Comparison of ENCODE assay signal across 16 mouse cellular contexts in genomic region chr4:107977593-107977992, GRCm38 (mm10).
DNase-seq lines count a peak whose midpoint lies in the region.
"Had no signal": no experiment of that assay in that cellular context is flagged by ENCODE, and none has a peak within 500 bp of the region (broad histone marks: within the 10 kb centered on the region; RNA-seq: fewer than 3 reads in every experiment).

No protein-coding gene starts in this region.

- peak; percentile 70 to 77 for DNase-seq in cerebellum, postnatal 10 days
- no peak for DNase-seq in cerebellum, adult 11-12 months
- peak; percentile 54 to 64 for DNase-seq in kidney, postnatal 4 days
- no peak for DNase-seq in kidney, adult 11 months
- peak; percentile 46 to 65 for DNase-seq in right cerebral cortex, postnatal 10 days (ENCODE audit: low spot score in 2 of 2)
- no peak for DNase-seq in right cerebral cortex, postnatal 14 days
- DNase-seq in testis, postnatal 14 days (ENCODE audit: low spot score): peak; percentile 75
- DNase-seq in retina, embryonic 14.5 days (ENCODE audit: low spot score): no peak
- DNase-seq: adrenal gland, adult 8-10 months; adrenal gland, postnatal 14 days; adrenal gland, postnatal 36 days; B cell, adult 2 months; cerebellum, adult 18-20 months; cerebellum, adult 8-10 months; cerebellum, adult 9-11 months; cerebellum, postnatal 25 days had no signal

Comparison
In these comparisons a context has a peak if more than half of its experiments do, and no peak if none do; other contexts are left out.
1. DNase-seq: peak in cerebellum, postnatal 10 days (2 of 2), kidney, postnatal 4 days (2 of 2), right cerebral cortex, postnatal 10 days (2 of 2) and testis, postnatal 14 days (single experiment); none in cerebellum, adult 11-12 months (single experiment), kidney, adult 11 months (single experiment), right cerebral cortex, postnatal 14 days (single experiment) and retina, embryonic 14.5 days (single experiment).